Mouse (Mus musculus) heart, postnatal 10 days (tissue): Measurements from ENCODE around the gene Ubqln1. TPM values are rescaled to one million over a fixed set of nuclear protein-coding genes. Genes with fewer than 3 reads are reported as not detected.
A peak's percentile ranks its signal among the peaks of the same experiment; 100 is the strongest.
"Not testable (repeated sequence)": the region's sequence is repeated elsewhere in the genome, so short reads cannot be mapped to it uniquely, and the experiment has no call there.

Experiments used
- DNase-seq, 2 experiments: peaks; one replicate each; pipeline ENCODE4 v3.0.0; 2021
- intact Hi-C: fragments of 180-260 bp; cut with DNase I; formaldehyde crosslinking; loops from one replicate; pipeline ENCODE4 v1.15.1; 2025
- total RNA-seq, 2 experiments: library from RNA; stranded (reverse); gene quantifications; 2 replicates each; pipeline ENCODE4 v1.2.3; 2021

The Ubqln1 gene
- total RNA-seq, 2 experiments from 2014 or later, result 64.2 to 65.1 TPM

DNA sequence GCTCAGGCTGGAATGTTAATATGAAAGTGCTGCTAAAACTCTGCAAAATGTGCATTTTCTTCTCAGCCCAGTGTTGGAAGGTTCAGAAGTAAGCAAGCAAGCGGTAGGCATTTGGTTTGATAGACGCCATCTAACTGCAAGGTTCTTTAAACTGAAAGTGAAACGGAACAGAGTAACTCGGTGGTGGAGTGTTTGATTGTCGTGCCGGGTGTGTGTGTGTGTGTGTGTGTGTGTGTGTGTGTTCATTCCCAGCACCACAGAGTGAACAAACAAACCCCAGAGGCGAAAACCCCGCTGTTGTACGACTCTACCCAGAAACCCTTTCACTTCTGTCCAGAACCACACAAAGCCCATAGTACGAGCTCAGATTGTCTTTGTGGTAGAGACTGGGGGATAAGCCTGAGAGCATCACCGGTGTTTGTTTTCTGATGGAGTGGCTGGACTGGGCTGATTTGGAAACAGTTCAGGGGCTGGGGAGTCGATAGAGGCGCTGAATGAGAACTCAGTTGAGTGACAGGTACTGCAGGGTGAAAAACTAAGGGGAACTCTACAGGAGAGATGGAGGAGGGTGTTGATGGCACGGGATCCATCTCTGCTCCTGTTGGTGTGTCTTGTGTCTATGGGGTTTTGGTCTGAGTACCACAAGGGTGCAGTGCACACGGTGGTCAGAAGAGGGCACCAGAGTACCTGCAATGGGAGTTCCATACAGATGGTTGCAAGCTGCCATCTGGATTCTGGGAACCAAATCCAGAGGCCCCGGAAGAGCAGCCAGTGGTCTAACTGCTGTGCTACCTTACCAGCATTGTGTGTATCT lies 57.1 kb downstream of the Ubqln1 start:
- DNase-seq, result peak; percentile 90 to 94
- intact Hi-C loops, result loop anchor here (2.0 to 5.0 kb wide), 5 partner anchors 30 to 432 kb away; partner anchors contain the start of gene 2210016F16Rik

DNA sequence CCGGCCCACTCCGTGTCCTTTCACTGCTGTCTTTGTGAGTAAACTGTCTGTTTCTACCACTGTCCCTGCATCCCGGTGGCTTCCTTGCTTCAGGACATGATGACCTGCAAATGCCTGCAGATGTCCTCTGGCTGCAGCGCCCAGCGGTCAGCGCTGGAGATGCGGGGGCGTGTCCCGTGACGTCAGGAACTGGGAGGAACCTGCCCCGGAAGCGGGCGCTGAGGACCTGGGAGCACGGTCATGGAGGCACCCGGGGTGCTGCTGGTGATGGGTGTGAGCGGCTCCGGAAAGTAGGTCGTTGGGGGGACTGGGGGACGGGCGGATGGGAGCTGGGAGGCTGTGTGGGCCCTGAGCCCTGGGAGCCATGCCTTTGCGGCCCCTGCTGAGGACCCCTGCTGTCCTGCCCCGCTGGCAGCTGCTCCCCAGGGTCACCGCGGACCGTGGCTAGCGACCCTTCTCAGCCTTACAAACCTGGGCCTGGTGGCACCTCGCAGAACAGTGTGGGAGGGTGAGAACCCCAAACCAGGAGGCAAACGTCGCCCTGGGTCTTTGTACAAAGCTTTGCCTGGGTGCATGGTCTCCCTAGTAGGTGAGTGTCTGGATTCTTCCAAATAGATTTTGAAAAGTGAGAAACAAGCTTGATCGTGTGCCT lies 57.9 kb downstream of the Ubqln1 start, which contains the start of gene Idnk:
Gene Idnk, plus strand, starts transcription at position 203 of the 652 bp plus-strand sequence.
- intact Hi-C loops, result loop anchor here (2.0 to 5.0 kb wide), 5 partner anchors 31 to 433 kb away; partner anchors contain the start of gene 2210016F16Rik

DNA sequence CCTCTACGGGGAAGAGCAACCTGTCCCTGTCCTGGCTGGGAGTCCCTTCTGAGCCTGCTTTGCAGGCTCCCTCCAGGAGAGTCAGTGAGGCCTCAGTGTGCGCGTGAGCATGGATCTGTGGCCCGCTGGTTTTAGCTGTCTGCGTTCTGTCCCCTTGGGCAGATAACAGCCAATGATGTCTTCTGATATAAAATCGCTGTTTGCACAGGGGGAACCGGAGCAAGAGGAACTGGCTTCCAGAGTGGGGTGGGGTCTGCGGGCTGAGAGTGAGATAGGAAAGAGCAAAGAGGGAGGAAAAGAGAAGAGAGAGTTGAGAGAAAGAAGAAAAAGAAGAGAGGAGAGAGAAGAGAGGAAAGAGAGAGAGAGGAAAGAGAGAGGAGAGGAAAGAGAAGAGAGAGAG lies 58.4 kb downstream of the Ubqln1 start:
- intact Hi-C loops, result loop anchor here (5.0 kb wide), 2 partner anchors 230 to 385 kb away; partner anchors contain the start of gene 2210016F16Rik
- DNase-seq, result no peak

More for the DNA sequence above, 57.9 kb downstream of the Ubqln1 start, which contains the start of gene Idnk:
- DNase-seq, result peak; percentile 93

DNA sequence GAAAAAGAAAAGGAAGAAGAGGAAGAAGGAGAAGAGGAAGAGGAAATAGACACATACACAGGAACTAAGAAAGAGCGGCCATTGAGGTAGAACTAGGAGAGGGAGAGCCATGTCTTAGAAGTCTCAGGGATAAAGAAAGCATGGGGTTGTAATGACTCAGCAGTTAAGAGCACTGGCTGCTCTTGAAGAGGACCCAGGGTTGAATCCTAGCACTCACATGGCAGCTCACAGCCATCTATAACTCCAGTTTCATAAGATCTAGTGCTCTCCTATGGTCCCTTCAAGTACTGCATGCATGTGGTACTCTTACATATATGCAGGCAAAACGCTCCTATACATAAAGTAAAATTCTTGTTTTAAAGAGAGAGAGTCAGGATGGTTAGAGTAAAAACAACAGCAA lies 59.4 kb downstream of the Ubqln1 start:
- no peak for DNase-seq

DNA sequence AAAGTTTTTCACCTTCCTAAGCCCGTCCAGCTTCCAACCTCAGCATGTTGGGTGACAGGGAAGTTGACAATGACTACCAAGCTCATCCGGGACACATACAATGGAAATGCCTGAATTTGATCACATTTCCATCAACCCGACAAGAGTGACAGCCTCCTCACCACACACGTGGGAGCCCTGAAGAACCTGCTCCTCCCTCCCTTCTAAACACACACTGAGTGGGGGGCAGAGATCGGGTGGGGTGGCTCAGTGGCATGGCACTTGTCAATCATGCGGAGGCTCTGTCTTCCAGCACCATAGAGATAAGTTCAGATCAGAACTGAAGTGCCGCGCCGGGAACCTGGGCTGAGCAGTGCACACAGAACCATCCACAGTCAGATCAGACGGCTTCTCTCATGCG lies 65.0 kb downstream of the Ubqln1 start:
- DNase-seq, result no peak
- intact Hi-C loops, result no loop called here

More for the DNA sequence above, 59.4 kb downstream of the Ubqln1 start:
- intact Hi-C loops, result loop anchor here (5.0 kb wide), 2 partner anchors 231 to 386 kb away; partner anchors contain the start of gene 2210016F16Rik

DNA sequence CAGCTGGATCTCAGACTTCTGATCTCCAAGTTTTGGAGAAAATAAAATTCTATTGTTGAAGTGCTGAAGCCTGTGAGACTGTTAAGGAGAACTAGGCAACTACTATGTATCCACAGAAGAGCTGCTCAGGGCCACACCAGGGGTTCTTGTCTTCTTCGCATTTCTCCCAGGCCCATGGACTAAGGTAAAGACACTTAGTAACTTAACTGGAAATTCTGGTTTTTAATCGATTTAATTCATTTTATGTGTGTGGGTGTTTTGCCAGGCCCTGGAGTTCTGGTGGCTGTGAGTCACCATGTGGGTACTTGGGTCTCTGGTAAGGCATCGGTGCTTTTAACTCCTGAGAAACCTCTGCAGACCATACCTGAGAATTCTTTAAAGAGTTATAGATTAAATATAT lies 65.8 kb downstream of the Ubqln1 start:
- DNase-seq, result no peak
- intact Hi-C loops, result no loop called here

DNA sequence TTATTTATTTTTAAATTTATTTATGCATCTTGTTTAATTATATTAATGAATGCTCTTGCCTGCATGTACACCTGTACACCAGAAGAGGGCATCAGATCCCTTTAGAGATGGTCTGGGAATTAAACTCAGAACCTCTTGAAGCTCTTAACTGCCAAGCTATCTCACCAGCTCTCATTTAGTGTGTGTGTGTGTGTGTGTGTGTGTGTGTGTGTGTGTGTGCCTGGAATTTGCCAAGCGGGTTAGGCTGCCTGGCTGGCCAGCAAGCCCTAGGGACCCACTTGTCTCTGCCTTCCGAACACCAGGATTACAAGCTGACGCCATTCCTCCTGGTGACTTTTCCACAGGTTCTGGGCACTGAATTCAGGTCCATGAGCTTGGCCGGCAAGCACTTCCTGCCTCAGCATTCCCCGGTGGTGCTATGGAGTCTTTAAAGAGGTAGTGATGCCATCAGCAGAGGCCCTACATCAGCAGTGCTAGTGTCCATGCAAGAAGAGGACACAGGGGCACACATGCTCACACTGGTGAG lies 66.4 kb downstream of the Ubqln1 start:
- intact Hi-C loops, result no loop called here
- peak; percentile 28 to 52 for DNase-seq

DNA sequence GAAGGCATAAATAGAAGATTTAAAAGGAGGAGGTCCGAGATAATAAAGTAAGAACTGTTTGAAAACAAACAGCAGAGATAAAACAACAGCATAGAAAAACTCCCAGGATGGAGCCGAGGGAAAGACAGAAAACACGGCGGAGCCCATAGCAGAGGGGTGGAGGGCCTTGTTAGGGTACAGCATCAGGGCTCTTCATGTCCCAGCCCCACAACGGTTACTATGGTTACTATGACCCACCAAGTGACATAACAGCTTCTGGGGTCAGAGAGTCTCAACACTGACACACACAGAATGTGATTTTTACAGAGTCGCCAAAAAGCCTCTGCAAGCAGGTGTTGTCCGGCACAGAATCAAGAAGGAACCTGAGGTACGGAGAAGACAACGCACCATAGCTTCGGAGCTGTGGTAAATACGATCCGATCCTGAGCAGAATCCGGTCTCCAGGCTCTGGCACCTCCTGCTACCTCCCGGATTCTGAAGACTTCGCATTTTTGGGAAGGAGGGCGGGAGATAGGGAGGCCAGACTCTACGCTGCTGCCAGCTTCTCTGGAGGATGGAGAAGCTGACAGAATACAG lies 67.1 kb downstream of the Ubqln1 start:
- intact Hi-C loops, result no loop called here
- DNase-seq, result peak; percentile 60 to 61

DNA sequence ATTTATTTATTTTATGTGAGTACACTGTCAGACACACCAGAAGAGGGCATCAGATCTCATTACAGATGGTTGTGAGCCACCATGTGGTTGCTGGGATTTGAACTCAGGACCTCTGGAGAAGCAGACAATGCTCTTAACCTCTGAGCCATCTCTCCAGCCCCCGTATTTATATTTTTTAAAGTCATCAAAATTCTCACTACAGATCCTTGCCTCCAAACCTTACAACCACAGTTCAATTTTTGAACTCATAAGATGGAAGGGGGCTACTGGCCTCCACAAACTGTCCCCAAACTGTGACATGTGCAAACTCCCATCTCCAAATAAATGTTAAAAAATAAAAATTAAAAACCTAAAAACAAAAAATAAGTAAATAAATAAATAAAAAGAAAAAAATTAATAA lies 67.7 kb downstream of the Ubqln1 start:
- intact Hi-C loops, result no loop called here
- no peak for DNase-seq

DNA sequence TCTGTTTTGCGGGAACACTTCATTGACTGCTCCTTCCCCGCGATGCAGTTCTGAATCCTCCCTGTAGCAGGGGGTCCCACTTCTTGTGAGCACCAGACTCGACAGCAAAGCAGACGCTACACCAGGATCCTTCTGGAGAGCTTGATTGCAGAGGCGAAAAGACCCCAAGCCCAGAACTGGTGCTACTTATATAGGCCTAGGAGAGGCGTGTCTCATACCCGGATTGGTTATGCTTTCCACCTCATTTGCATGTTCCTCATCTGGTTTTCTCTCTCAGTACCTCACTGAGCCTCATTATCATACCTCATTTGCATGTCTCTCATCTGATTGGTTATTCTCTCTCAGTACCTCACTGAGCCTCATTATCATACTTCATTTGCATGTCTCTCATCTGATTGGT lies 68.8 kb downstream of the Ubqln1 start:
- intact Hi-C loops, DNase-seq: not testable (repeated sequence)

DNA sequence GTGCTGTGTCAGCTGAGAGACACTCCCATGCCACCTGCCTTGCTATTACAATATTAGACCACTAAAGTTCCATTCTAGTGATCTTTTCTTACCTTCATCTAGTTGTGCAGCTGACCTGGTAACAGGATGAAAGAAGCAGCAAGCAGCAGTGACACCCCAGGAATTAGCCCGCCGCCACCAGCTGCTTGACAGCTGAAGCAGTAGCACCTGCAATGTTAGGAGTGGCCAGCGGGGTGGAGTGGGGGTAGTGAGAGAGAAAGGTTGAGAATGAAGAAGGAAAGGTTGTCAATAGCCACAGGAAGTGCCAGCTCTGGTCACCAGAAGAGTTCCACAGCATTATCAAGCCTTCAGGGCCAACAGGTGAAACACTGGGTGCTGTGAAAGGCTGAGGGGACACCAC lies 83.8 kb downstream of the Ubqln1 start:
- DNase-seq, result no peak
- intact Hi-C loops, result no loop called here

DNA sequence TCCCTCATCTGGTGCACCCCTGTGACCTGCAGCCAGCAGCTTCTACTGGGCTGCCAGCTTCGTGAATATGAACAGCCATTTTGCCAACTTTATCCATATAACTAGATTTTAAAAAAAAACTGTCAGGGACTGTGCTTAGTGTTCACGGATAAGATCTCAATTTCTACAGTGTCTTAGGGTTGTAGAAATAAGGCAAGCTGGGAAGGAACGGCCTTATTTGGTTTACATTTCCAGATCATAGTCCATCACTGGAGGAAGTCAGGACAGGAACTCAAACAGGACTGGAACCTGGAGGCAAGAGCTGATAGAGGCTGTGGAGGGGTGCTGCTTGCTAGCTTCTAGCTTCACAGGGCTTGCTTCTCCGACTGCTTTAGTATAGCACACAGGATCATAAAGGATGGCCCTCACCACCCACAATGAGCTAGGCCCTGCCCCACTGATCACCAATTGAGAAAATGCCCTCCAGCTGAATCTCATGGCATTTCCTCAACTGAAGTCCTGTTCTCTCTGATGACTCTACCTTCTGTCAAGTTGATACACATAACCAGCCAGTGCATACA lies 85.7 kb downstream of the Ubqln1 start:
- intact Hi-C loops, result no loop called here
- DNase-seq, result no peak

DNA sequence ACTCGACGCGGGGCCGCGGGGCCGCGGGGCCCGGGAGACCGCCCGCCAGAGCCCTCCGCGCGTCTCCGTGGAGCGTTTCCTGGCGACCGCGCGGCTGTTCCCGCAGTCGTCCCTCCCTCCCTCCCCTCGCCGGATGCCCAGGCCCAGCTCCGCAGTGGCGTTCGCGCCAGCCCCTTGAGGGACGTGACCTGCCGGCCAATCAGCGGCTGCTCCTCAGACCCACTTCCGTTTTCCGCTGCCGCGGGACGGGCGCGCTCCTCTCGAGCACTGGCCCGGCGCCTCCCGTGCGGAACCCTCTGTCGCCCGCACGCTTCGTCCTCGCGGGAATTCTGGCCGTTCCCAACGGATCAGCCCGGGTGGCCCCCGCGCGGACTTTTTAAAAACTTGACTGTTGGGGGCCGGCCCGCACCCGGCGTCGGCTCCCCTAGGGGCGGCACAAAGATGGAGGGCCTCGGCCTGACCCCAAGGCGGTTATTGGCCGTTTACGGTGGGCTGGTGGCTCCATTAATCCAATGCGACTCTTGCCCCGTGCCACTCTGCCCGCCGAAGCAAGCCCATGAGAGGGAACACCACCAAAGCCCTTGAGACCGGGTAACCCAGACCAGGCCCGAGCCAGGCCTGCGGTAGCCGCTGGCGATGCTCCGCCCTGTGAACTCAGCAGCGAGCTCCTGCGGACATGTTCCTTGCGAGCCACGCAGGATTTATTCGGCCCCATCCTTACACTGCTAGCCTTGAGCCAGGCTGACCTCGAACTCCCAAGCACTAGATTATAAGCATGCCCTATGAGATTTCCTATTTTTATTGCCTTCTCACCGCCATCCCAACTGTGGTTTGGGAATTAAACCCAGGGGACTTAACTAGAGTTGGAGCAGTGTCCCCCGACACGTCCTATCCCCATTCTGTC lies 86.4 kb downstream of the Ubqln1 start:
- peak; percentile 98 for DNase-seq
- intact Hi-C loops, result no loop called here

DNA sequence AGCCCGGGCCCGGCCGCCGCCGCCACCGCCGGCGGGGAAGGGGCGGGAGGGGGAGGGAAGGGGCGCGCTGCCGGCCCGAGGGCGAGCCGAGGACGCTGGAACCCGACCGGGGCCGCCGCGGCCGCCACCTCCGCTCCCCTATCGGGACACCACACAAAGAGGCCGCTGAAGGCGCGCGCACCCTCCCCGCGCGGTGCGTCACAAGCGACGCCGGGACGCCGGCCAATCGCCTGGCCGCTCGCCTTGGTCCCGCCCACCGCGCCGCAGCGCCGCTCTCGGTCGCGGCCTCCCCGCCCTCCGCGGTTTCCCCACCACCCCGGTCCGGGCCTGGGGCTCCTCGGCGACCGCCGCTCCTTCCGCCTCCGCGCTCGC lies 87.1 kb downstream of the Ubqln1 start, which contains the start of gene Hnrnpa0:
Gene Hnrnpa0, minus strand, starts transcription at position 161 of the 372 bp plus-strand sequence.
- intact Hi-C loops, result no loop called here
- peak; percentile 95 to 96 for DNase-seq

DNA sequence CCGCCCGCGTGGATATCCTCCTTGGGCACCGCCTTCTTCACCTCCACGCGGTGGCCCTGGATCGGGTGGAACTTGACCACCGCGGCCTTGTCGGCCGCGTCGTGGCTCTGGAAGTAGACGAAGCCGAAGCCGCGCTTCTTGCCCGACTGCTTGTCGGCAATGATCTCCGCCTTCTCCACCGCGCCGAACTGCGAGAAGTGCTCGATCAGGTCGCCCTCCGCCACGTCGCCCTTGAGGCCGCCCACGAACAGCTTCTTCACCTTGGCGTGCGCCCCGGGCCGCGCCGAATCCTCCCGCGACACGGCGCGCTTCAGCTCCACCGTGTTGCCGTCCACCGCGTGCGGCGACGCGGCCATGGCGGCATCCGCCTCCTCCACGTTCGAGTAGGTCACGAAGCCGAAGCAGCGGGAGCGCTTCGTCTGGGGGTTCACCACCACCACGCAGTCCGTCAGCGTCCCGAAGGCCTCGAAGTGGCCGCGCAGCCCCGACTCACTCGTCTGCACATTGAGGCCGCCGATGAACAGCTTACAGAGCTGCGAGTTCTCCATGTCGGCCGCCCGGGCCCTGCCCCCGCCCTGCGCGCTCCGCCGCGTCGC lies 87.6 kb downstream of the Ubqln1 start:
- intact Hi-C loops, result no loop called here
- peak in 1 of 2 experiments; percentile 76 for DNase-seq

DNA sequence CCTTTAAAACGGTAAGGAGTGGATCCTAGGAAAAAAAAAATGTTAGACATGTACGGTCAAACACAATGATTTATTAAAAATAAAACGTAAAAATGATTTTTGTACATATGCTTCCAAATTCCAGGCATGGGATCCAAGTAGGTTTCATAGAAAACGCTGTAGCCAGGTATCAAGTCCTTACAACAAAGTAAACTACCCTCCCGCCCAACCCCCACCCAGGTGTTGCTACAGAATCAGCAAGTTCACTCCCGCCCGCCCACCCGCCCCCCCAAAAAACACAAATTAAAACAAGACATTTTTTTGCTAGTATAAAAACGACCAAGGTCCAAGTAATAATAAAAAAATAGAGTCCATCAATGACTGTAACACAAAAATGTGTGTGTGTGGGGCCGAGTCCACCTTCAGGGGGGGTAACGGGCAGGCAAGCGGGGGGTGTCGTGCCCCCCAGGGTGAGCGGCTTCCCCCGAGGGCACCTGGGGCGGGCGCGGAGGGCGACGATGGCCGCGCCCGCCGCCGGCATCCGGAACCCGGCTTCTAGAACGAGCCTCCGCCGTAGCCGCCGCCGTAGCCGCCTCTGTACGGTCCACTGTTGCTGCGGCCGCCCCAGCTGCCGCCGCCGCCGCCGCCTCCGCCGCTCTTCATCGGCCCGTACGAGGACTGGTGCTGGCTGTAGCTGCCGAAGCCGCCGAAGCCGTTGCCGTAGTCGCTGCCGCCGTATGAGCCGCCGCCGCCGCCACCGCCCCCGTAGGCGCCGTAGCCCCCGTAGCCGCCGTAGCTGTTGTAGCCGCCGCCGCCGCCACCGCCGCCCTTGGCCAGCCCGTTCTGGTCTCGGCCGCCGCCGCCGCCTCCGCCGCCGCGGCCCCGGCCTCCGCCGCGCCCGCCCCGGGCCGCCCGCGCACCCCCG lies 88.3 kb downstream of the Ubqln1 start:
- DNase-seq, result no peak

More for the DNA sequence above, 88.3 kb downstream of the Ubqln1 start:
- intact Hi-C loops, result no loop called here
